Mouse (Mus musculus): ENCODE measurements at regions not wholly inside any gene's neighbourhood (a gene's known extent, or its start where the extent isn't known, plus 50 kb on each side); places are given as distances from the start of the nearest gene placed in this dataset.
A peak's percentile ranks its signal among the peaks of the same experiment; 100 is the strongest.

DNA sequence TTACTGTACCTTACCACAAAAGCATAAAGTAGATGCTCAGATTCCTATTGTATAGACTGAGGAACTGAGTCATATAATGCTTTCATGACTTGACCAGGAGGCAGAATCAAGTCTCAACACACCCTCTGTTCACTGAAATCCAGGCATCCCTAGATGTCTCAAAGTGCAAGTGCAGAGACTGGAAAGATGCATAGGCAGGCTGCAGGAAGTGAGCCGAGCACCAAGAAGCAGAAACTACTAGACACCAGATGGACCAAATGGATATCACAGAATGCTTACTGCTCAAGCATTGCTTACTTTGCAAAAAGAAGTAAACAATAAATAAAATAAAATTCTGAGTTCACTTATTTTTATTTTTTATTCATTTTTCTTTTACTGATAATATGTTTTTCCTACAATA, 143.0 kb upstream of the Cpeb2 start:
- DNase-seq (ENCODE audit: low read depth) = no peak

DNA sequence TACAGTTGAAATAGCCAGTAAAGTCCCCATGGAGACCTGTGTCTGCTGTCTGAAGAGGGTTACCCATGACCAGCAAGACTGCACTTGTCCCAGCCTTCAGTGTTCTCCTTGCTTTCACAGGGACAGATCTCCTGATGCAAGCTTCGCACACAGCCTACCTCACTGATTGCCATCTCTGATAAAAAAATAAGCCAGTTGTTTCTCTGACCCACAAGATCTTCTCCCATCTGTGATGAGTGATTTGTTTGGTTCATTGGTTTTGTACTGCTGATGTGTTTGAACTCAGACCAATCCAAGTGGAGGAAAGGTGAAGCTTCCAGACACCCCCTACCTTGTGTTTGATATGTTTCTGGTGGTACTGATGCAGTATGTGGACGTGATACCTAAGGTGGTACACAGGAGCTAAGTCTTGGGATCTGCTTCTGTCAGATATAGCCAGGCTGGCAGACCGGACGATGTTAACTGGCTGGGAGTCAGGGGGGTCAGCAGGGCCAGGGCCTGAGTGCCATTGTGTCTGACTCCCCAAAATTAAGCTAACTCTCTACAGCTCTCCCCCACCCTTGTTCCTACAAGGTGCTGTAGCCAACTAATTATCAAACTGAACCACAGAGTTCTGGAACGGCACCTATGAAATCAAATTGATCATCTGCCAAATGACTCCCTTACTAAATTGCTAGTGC, 139.2 kb upstream of the Cpeb2 start:
- DNase-seq (ENCODE audit: low read depth) = no peak

DNA sequence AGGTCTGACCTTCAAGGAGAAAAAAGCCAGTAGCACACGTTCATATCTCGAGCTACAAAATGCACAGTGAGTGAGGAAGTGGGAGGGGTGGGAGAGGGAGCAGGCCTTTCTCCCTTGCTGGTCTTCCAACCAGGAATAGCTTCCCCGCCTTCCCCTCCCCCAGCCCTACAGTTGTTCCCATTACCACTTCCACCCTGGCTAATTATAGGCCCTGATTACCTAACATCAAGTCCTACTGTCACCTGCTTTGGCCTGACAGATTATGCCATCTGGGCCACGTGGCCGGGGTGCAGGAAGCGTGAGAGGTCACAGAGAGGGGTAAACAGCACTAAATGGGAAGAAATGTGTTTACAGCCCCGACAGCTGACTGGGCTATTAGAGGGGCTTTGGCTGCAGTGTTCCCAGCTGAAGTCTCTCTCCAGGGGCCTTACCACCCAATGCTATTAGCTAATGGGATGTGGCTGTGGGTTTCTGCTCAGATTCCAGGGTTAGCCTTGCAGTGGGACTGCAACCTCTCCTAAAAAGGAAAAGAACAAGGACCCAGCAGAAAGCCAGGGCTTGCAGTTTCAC, 138.6 kb upstream of the Cpeb2 start:
- no peak for DNase-seq (ENCODE audit: low read depth)

DNA sequence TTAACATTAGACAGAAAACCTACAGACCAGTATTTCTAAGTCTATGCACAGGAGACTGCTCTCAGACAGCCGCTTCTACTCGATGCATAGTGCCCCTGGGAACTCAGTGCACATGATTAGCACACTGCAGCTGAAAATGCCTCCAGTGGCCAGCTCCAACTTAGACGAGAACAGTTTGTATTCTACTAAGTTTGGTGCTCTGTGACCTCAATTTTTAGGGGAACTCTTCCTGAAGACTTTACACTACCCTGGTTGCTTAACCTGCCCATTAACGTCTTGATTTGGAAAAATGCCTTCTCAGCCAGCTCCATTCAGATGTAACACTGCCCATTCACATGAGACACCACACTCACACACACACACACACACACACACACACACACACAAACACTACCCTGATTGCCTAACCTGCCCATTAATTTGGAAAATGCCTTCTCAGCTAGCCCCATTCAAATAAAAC, 130.9 kb upstream of the Cpeb2 start:
- DNase-seq (ENCODE audit: low read depth) = no peak

DNA sequence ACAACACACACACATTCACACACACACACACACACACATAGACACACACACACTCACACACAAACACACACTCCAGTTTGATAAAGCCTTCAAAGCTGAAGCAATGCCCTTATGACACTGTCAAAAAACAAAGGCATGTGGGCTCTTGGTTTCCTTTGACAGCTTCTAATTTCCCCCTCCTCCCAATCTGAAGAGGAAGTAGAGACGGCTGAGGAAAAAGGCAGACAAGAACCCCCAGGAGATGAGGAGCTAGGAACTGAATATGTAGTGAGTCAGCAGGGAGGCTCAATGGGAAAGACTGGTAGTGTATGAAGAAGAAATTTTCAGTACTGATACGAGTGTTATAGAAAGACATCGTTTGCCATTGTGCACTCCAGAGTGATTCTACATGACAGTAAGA, 130.4 kb upstream of the Cpeb2 start:
- no peak for DNase-seq (ENCODE audit: low read depth)

DNA sequence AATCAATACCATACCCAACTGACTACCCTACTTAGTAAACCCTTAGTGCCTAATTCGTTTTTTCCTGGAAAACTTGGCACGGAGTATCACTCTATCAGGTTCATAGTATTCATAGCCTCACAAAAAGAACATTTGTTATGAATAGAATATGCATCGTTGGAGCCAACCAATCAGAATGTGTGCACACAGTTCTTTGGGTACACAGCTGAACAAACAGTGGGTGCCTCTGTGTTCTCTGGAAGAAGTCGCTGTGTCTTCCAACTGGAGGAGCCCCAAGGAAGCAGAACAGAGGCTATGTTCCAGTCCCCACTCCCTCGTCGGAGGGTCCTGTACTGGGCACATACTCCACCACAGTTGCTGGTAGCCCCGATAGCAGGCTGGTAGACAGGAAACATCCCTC, 129.2 kb upstream of the Cpeb2 start:
- no peak for DNase-seq (ENCODE audit: low read depth)

DNA sequence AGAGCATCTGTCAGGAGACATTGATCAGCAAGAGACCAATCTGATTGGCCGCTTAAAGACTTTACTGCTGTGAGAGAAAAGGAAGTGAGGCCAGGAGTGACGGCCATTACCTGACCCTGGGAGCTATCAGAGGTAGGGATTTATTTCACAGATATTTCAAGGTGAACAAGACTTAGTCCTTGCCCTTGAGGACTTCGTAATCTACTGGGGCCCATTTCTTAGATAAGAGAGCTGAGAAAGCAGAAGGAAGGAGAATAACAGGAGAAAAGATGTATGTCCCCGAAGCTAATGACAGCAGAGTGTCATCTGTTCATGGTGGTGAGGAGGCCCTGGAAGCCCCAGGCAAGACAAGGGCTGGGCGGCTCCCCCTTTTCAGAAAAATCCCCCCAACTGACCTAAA, 127.4 kb upstream of the Cpeb2 start:
- no peak for DNase-seq (ENCODE audit: low read depth)

DNA sequence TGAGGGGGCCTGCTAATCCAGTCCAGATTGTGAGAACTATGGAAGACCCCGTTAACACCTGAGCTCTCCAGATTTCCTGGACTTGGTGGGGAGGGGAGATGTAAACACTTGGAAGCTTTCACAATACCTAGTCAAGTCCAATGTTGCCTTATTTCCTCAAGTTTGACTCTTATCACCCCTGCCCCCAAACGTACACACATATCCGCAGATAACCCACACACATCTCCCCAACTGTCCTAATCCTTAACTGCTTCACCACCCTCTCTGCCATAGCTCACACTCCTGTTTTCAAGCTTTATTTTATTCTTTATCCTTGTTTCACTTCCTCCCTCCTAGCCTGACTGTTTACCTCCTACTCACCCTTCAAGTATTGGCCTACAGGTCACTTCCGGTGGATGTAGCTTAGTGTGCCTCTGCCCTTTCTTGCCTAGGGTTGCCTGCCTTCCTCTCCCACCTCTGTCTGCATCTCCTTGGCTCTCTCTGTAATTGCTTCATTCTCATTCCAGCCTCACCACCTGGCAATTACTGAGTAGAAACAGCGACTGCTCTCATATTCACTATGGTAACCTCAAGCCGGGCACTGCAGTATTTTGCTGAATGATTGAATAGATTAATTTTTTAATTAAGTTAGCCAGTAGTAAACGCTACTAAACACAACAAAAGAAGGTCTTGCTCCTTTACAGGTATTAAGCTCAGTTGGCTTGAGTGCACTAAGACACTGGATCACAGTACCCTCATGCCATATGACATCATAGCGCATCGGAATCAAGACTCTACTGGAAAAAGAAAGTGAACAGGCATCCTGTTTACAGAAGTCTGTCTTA, 125.3 kb upstream of the Cpeb2 start:
- DNase-seq (ENCODE audit: low read depth) = no peak

DNA sequence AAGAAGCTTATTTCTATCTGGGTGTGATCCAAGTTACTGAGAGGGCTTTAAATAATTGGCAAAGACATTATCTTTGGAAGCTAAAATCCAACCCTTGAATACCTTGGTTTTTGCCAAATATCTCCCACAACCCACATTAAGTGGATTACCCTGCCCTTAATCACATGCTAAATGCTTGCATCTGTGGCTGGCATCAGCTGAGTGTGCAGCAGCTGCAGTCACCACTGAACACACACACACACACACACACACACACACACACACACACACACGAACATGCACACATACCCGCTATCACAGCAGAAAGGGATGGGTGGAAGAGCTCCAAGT, 124.7 kb upstream of the Cpeb2 start:
- no peak for DNase-seq (ENCODE audit: low read depth)

DNA sequence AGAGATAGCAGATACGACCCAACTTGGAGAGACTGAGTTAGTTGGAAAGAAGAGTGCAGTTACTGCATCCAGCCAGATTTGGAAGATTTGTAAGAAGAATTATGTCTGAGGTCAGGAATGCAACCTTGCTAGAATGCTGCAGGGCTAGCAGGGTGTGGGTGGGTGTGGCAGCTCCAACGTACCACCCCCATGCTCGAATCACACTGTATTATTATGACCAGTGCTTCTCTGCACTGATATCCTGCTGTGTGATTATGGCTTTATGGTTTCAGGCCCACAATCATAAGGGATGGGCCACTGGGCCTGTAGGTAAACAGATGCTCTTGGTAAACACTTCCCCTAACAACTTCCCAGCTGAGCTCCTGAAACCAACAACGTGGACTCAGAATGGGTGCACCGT, 122.8 kb upstream of the Cpeb2 start:
- no peak for DNase-seq (ENCODE audit: low read depth)

DNA sequence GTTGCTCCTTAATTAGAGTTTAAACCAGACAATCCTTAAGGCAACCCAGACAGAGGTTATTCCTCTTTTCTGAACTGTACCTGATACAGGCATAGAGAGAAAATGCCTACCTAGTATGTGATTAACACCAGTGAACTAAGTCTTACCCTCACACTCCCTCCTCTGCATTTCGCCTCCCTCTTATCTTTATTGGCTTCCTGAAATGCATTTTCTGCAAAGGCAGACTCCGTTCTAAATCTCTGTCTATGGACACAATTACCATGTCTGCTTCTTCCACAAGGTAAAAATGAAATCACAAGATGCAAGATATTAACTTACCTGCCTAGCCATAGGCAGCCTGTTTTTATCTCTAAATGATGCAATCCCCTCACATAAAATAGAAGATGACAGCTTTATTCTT, 121.2 kb upstream of the Cpeb2 start:
- DNase-seq (ENCODE audit: low read depth) = no peak

DNA sequence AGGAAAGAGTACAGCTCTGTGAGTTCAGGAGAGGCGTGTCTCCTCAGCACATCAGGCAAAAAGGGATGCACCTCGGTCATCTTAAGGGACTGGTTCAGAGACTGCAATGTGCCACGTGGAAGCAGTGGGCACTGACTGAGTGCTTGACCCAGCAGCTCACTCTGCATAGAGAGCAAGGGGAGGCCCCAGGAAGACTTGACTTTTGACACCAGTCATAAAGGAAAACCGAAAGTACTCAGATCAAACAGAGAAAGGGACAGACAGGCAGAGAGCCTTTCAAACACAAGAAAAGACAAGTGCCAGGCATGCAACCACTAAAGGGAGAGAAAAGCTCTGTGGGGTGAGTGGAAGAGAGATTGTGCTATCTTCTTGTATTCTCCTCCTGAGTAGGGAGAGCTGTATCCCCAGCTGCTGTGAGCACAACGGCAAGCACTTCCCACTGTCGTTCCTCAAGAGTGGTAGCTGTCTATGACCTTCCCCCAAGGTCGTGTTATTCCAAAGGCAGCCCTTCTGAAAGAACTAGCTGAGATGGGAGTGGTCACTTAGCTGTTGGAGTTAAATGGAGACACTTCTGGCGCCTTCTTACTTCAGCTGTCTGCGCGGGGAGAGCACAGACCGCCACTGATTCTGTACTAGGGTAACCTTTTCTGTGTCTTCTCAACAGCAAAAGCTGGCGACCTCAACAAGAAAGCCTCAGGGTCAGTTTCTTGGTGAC, 119.4 kb upstream of the Cpeb2 start:
- DNase-seq (ENCODE audit: low read depth) = peak; percentile 8

DNA sequence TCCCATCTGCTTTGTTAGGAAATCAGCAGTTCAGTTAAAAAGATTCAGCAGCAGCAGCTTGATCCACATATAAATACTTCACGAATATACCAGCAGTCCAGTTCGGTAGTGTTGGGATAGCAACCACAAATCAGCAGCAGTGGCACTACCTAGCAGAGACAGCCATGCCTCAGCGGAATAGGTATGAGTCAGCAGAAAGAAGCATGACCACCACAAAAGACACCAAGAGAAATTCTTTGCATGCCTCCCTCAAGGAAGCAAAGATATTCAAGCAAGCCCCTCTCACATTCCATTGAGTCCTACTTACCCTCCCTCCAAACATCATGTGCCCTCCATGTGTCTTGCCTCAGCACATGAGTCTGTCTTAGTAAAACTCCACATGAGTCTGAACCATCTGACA, 117.5 kb upstream of the Cpeb2 start:
- DNase-seq (ENCODE audit: low read depth) = no peak

DNA sequence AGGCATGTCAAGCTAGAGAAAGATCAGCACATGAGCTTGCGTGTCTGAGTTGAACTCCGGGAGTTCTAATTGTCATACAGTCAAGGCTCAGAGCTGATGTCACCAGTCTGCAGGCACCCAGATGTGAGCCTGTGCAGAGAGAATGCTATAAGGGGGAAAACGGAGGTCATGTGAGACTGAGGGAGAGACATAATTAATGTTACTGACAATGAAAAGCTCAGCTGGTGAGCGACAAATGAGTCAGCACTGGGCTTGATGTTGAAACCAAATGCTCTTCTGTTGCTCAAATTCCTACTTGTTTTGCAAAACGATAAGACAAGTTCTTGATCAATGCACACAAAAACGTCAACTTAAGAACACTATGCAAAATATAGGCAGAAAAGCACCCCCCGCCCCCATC, 116.1 kb upstream of the Cpeb2 start:
- no peak for DNase-seq (ENCODE audit: low read depth)

DNA sequence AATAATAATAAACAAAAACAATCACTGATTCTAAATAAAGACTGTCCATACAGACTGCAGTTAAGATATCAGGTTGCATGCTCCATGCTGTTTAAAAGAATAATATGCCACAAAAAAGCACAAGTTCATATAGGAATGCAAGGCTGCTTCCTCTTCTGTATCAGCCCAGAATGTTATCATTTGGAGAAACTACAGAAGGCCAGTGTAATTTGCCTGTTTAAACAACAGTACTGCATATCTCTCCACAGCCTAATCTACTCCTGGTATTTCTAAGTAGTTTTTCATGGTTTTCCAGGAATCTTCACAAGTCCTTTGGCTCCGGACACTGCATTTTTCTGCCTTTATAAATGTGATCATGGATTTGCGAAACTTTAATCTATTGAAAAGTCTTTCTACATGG, 111.9 kb upstream of the Cpeb2 start:
- no peak for DNase-seq (ENCODE audit: low read depth)

DNA sequence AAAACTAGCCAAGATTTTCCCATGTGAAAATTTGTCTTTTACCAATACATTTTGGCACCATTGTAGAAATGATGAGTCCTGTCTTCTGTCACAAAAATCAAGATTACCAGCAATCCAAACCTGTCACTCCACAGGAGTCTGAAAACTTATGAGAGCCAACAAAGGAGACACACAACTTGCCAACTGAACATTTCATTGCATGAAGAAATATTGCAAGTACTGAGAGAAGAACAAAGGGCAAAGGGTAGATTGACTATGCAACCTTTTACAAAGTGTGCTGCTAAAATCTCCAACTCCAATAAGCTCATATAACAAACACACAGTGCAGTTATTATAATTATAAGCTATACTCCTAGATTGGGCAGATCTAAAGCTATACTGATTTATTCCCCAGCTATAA, 108.7 kb upstream of the Cpeb2 start:
- no peak for DNase-seq (ENCODE audit: low read depth)

DNA sequence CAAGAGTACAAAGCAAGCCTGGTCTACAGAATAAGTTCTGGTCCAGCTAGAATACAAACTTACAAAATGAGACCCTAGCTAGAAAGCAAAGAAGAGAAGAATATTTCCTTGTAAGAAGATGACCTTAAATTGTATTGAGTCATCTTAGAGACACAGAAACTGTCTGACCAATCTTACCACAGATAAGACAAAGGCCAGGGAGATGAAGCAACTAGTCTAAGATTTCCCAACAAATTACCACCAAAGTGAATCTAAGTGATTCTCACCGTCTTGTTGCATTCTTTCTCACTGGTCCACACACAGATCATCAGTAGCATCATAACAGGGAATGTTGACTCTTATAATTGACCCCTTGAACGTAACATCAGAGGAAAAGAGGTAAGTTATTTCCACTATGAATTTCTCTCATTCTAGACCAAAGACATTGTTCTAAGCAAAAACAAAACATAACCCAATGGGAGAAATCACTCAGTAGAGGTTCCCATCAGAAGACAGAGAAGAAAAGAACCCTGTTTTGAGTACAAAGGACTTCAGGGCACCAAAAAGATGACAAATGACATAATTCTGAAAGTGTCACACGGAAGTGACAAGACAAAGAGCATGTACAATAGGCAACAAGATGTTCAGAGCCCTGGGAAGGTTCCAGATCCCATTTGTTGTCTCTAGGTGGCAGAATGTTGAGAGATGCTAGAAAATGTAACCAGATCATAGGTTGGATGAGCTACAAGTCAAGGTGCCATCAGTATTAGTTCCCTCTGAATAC, 107.0 kb upstream of the Cpeb2 start:
- no peak for DNase-seq (ENCODE audit: low read depth)

DNA sequence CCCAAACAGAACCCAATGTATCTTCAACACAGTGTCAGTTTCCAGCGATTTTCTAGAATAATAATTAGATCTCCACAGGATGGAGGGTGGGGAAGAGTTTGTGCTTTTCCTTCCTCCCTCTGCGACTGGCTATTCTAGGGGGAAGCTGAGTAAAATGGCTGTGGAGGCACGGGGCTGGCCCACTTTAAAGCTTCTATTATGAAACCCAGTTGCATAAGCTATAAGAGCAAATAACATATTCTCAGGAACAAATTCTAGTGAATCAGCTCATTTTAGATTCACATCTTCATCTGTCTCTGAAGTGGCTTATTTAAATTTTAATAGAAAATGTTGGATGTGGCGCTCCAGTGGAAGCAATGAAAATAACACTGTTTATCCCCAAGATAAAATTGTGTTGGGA, 102.6 kb upstream of the Cpeb2 start:
- DNase-seq (ENCODE audit: low read depth) = no peak

DNA sequence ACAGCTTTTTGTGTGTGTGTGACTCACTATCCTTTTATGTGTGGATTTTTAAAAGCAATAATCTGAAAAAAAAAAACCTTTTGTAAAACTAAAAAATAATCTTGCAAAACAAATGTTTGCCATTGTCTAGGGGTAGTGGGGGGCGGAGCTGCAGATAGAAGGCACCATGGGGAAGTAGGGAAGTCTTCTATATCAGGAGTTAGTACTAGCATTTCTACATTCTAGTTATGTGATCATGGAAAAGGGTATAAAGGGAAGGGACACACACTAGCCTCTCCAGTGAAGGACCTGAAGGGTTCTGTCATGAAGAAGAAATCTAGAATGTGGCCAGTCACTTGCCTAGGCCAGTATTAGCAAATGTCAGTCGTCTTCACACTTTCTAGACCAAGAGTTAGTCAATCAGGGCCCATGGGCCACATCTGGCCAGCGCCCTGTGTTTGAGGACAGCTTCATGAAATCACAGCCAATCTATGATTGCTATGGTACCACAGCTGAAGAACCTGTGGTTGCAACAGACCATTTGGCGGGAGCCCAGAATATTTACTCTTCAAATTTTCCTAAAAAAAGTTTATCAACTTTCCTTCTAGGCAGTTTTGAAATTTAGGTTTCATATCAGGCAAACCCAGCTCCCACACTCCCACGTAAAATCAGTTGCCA, 101.9 kb upstream of the Cpeb2 start:
- DNase-seq (ENCODE audit: low read depth) = no peak

DNA sequence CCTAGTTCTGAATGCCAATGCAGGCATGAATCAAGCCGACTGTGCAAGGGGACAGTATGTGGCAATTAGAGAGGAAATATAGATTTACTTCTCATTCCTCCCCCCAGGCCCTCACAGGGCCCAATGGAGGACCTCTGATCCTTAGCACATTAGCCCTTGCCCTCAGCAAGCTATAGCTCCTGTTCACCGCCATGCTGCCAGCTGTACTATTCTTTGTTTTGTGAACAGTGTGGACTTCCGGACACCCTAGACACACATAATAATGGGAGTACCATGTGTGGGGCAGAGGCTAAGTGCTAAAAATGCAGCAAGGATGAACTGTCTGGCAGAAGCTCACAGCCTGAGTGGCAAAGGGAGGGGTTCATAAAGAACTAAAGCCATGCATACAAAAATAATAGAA, 99.3 kb upstream of the Cpeb2 start:
- no peak for DNase-seq (ENCODE audit: low read depth)

DNA sequence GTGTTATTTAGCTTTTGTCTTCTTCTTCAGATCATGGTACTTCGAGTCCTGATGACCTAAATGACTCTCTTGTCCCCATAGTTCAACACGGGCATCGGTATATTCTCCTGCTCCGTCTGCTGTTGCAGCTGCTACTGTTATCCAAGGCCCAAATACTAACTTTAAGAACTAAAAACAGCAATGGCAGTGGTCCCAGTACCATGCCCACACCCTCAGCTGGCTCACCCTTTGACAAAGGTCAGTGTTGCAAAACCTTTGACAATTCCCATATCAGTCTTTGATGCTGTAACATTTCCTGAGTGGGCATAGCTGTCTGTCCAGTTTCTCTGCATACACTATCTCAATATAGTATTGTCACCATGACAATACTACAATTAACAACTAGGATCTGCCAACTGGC, 96.8 kb upstream of the Cpeb2 start:
- no peak for DNase-seq (ENCODE audit: low read depth)

DNA sequence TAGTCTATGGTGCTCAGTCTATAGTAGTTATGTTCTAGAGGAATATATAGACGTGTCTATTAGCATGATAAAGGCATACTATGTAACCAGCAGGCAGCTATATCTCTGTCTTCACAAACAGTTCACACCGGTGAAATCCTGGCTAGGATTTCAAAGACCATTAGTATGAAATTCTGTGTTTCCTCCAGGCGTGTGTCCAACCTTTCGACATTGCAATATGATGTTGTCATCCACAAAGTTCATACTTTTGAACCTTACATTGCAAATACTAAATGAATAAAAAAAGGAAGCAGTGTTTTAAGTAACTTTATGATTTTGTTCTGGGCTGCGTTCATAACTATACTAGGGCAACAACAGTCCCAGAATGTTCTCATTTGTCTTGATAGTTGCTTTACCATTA, 95.2 kb upstream of the Cpeb2 start:
- DNase-seq (ENCODE audit: low read depth) = no peak

All from induced T-regulatory cell, adult 2 months (primary cell).